Mouse (Mus musculus): ENCODE measurements around the gene Mettl23. TPM values are rescaled to one million over a fixed set of nuclear protein-coding genes. Genes with fewer than 3 reads are reported as not detected.

Mettl23 gene
- polyA plus RNA-seq, 1 experiment from 2014 or later: 63.7 TPM

GRCm38 (mm10) chr11:116810983-116811901, 31.8 kb upstream of the Mettl23 start:
- Histone ChIP-seq H3K4me2 (replicated peaks) (peak overlapping the region; percentile 62), H3K4me1 (peaks cover 60% of the 10 kb centered on the region), H3K9ac (peak overlapping the region; percentile 56), H3K27me3 (replicated peaks) (no peaks in the 10 kb centered on the region), H3K9me3 (no peaks in the 10 kb centered on the region), H3K4me3 (peak overlapping the region; percentile 21), H3K36me3 (peaks cover 8% of the 10 kb centered on the region), H3K27ac (peak overlapping the region; percentile 93)
- 6% methylated on average over 32 of the region's 32 CpGs for WGBS
- peak; percentile 85 for ATAC-seq (ENCODE audit: low FRiP score, low read depth)

DNA sequence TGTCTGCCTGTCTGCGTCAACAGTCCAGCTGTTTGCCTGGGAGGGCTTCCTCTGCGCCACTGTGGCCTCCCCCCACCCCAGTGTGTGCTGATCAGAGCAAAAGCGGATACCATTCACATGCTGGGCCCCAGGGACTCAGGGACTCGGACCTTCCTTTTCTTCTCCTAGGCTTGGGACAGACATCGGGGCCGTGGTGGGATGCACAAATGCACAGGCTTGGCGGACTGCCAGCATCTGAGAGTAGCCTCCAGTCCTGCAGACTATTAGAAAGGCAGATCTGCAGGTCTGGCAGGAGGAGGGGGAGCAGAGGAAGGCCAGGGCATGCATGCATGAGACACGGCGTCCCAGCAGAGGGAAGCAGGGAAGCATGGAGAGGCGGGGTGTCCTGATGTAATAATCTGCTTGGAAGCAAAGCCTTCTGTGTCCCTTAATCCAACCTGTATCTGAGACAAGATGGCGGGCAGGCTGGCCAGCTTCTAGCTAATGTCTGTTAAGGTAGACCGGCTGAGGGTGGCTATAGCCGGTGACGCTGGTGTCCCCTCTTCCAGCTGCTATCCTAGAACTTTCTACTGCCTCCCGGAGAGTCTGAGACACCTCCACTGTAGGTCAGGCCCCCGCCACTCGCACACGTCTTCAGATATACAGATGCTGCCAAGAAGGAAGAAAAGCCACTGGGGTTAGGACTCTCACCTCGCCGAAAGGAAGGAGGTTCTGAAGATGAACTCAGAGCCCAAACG, 30.1 kb upstream of the Mettl23 start:
- no peaks in the 10 kb centered on the region for H3K27me3 ChIP-seq (replicated peaks)
- 43% methylated on average over 21 of the region's 21 CpGs for WGBS
- H3K4me2 ChIP-seq (replicated peaks): peak overlapping the region; percentile 39
- H3K9me3 ChIP-seq: no peaks in the 10 kb centered on the region
- H3K27ac ChIP-seq: peak overlapping the region; percentile 87
- peaks cover 6% of the 10 kb centered on the region; the same call in 1 of the 2 replicates for H3K36me3 ChIP-seq
- H3K9ac ChIP-seq: peak overlapping the region; percentile 39; the same call in 1 of the 2 replicates
- peak; percentile 42 for ATAC-seq (ENCODE audit: low FRiP score, low read depth)
- H3K4me3 ChIP-seq: no peak overlapping the region
- peaks cover 68% of the 10 kb centered on the region for H3K4me1 ChIP-seq

DNA sequence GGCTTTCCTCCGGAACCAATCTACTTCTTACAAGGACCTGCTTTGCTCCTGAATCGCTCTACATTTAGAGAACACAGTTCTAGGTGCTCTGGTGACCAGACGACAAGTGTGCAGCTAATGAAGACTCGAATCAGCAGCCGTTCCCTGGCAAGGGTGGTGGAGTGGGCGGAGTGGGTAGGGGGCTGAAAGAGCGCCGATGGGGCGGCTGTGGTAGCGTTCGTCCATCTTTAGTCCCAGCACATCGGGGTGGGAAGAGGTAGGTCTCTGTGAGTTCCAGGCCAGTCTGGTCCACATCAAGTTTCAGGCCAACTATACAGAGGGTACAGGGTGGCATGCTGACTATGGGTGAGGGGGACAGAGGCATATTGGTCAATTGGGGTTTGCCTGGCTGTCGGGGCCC, 29.5 kb upstream of the Mettl23 start:
- Histone ChIP-seq H3K4me2 (replicated peaks) (peak overlapping the region; percentile 39), H3K36me3 (peaks cover 6% of the 10 kb centered on the region; the same call in 1 of the 2 replicates)
- 66% methylated on average over 13 of the region's 13 CpGs for WGBS

GRCm38 (mm10) chr11:116814076-116814883, 28.8 kb upstream of the Mettl23 start:
- no peaks in the 10 kb centered on the region for H3K27me3 ChIP-seq (replicated peaks)
- H3K27ac ChIP-seq: peak overlapping the region; percentile 87
- H3K4me1 ChIP-seq: peaks cover 76% of the 10 kb centered on the region
- H3K4me3 ChIP-seq: no peak overlapping the region
- peak; percentile 8; the same call in 1 of the 2 replicates for ATAC-seq (ENCODE audit: low FRiP score, low read depth)
- H3K9ac ChIP-seq: peak overlapping the region; percentile 29; the same call in 1 of the 2 replicates
- H3K9me3 ChIP-seq: no peaks in the 10 kb centered on the region
- peak overlapping the region; percentile 39 for H3K4me2 ChIP-seq (replicated peaks)
- H3K36me3 ChIP-seq: peaks cover 6% of the 10 kb centered on the region; the same call in 1 of the 2 replicates
- 1% methylated on average over 20 of the region's 20 CpGs for WGBS

More for the DNA sequence above, 29.5 kb upstream of the Mettl23 start:
- Histone ChIP-seq H3K9me3 (no peaks in the 10 kb centered on the region), H3K9ac (0 out of 2 replicates have a peak overlapping the region, but pooled peaks have one; percentile 29), H3K27me3 (replicated peaks) (no peaks in the 10 kb centered on the region), H3K27ac (peak overlapping the region; percentile 87), H3K4me3 (no peak overlapping the region), H3K4me1 (peaks cover 70% of the 10 kb centered on the region)
- no peak for ATAC-seq (ENCODE audit: low FRiP score, low read depth)

DNA sequence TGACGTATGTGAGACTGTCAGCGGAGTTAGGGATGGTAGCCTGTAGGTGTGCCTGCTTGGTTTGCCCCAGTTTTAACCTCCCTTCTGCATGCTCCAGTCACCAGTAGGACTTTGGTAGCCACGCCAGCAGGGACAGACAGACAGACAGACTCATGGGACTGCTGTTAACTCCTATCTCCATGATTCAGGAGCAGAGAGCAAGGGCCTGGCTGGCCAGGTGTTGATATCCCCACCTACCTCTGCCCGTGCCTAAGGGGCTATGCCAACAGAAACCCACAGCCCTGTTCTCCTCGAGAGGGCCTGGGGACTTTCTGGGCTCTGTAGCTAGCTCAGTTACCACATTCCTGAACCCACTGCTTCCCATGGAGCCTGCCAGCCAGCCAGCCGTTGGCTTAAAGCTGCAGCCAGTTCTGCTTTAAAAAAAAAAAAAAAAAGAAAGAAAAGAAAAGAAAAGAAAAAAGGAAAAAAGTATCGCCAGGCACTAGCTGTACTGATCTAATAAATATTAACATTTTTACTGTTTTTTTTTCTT, 28.1 kb upstream of the Mettl23 start:
- Histone ChIP-seq H3K36me3 (peaks cover 2% of the 10 kb centered on the region; the same call in 1 of the 2 replicates), H3K9ac (no peak overlapping the region), H3K27me3 (replicated peaks) (no peaks in the 10 kb centered on the region), H3K27ac (peak overlapping the region; percentile 87), H3K4me2 (replicated peaks) (peak overlapping the region; percentile 39), H3K4me3 (no peak overlapping the region), H3K9me3 (no peaks in the 10 kb centered on the region), H3K4me1 (peaks cover 81% of the 10 kb centered on the region)
- no peak for ATAC-seq (ENCODE audit: low FRiP score, low read depth)
- WGBS: 22% methylated on average over 7 of the region's 7 CpGs

GRCm38 (mm10) chr11:116816769-116817168, 26.3 kb upstream of the Mettl23 start:
- Histone ChIP-seq H3K9ac (no peak overlapping the region), H3K4me1 (peaks cover 82% of the 10 kb centered on the region), H3K36me3 (no peaks in the 10 kb centered on the region), H3K4me3 (no peak overlapping the region), H3K27me3 (replicated peaks) (no peaks in the 10 kb centered on the region), H3K9me3 (no peaks in the 10 kb centered on the region), H3K4me2 (replicated peaks) (no peak overlapping the region), H3K27ac (no peak overlapping the region)
- ATAC-seq (ENCODE audit: low FRiP score, low read depth): no peak
- WGBS: 88% methylated on average over 5 of the region's 5 CpGs

DNA sequence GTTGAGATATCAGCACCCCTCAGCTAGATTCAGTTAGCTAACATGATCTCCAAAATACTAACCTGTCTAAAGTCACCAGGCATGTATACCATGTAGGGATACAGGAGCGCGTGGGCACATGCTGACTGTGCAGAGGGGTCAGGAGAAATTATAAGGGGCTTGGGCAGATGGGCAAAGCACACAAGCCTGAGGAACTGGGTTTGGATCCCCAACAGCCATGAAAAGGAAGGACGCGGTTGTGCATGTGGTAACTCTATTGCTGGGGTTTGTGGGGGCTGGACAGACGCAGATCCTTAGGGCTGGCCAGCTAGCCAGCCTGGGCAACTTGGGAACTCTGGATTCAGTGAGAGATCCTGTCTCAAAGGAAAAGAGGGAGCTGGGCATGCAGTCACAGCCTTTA, 25.5 kb upstream of the Mettl23 start:
- Histone ChIP-seq H3K27me3 (replicated peaks) (no peaks in the 10 kb centered on the region), H3K9ac (no peak overlapping the region), H3K9me3 (no peaks in the 10 kb centered on the region), H3K36me3 (no peaks in the 10 kb centered on the region), H3K27ac (no peak overlapping the region), H3K4me2 (replicated peaks) (no peak overlapping the region), H3K4me1 (peaks cover 82% of the 10 kb centered on the region), H3K4me3 (no peak overlapping the region)
- WGBS: over 99% methylated on average over 5 of the region's 5 CpGs
- no peak for ATAC-seq (ENCODE audit: low FRiP score, low read depth)

DNA sequence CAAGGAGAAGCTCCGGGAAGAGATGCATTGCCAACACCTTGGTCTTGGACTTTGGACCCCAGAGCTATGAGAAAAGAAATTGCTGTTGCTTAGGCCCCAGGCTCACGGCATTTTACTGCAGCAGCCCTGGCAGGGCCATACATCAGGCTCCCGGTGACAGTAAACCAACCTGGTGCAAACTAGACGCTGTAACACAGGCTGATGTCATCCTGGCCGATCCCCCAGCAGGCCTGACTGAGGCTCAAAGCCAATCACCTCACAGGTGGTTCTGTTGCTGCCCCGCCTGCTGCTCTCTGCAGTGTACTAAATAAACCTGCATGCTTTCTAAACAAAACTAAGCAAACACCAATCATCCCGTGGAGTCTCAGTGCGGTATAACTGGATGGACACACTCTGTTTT, 24.4 kb upstream of the Mettl23 start:
- Histone ChIP-seq H3K27me3 (replicated peaks) (no peaks in the 10 kb centered on the region), H3K4me1 (peaks cover 73% of the 10 kb centered on the region), H3K4me2 (replicated peaks) (no peak overlapping the region), H3K9ac (no peak overlapping the region), H3K27ac (no peak overlapping the region), H3K9me3 (no peaks in the 10 kb centered on the region), H3K4me3 (no peak overlapping the region), H3K36me3 (no peaks in the 10 kb centered on the region)
- WGBS: 52% methylated on average over 8 of the region's 8 CpGs
- no peak for ATAC-seq (ENCODE audit: low FRiP score, low read depth)

DNA sequence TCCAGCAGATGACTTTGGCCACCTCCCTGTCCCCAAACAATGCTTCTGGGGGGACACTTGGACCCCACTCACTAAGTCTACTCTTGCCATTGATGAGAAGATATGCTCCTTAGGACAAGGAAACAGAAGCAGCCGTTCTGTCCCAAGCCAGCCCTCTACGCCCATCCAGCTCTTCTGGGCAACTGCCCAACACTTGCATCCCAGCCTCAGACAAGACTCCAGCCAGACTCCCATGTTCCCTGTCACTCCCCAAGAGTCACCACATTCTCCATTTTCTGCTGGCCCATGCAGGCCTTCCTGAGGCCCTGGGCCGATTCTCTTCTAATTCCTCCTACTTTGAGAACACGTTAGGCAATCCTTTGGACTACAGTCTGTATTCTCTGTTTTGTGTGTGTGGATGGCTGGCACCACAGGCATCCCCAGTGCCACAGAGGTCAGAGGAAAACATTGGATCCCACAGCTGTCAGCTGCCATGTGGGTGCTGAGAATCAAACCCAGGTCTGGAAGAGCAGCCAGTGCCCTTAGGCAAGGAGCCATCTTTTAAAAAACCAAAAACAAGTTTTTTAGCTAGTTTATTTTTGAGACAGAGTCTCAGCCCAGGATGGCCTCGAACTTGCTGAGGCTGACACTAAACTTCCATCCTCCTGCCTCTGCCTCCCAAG, 23.0 kb upstream of the Mettl23 start:
- Histone ChIP-seq H3K27me3 (replicated peaks) (no peaks in the 10 kb centered on the region), H3K27ac (no peak overlapping the region), H3K4me2 (replicated peaks) (no peak overlapping the region), H3K4me3 (no peak overlapping the region), H3K36me3 (no peaks in the 10 kb centered on the region), H3K4me1 (peaks cover 61% of the 10 kb centered on the region), H3K9me3 (no peaks in the 10 kb centered on the region), H3K9ac (no peak overlapping the region)
- ATAC-seq (ENCODE audit: low FRiP score, low read depth): no peak
- 93% methylated on average over 5 of the region's 5 CpGs for WGBS

GRCm38 (mm10) chr11:116821057-116821940, 21.8 kb upstream of the Mettl23 start:
- WGBS: 60% methylated on average over 13 of the region's 13 CpGs
- ATAC-seq (ENCODE audit: low FRiP score, low read depth): no peak

More at GRCm38 (mm10) chr11:116821057-116821940, 21.8 kb upstream of the Mettl23 start:
- no peak overlapping the region for H3K4me3 ChIP-seq
- H3K9ac ChIP-seq: peak overlapping the region; percentile 35; the same call in 1 of the 2 replicates
- H3K4me1 ChIP-seq: peaks cover 64% of the 10 kb centered on the region
- no peaks in the 10 kb centered on the region for H3K9me3 ChIP-seq
- H3K27me3 ChIP-seq (replicated peaks): no peaks in the 10 kb centered on the region
- H3K4me2 ChIP-seq (replicated peaks): no peak overlapping the region
- no peaks in the 10 kb centered on the region for H3K36me3 ChIP-seq
- no peak overlapping the region for H3K27ac ChIP-seq

All from neural tube, embryonic 12.5 days (tissue).